Mouse (Mus musculus) neutrophil, adult 65 days (primary cell): Measurements from ENCODE around the gene Cntnap5a. TPM values are rescaled to one million over a fixed set of nuclear protein-coding genes. Genes with fewer than 3 reads are reported as not detected.

Experiments
- total RNA-seq: library from RNA; stranded (reverse); gene quantifications from 2 replicates; pipeline ENCODE4 v1.2.4, GENCODE M21; 2023

Cntnap5a gene
- not detected in 2 replicates for total RNA-seq

DNA sequence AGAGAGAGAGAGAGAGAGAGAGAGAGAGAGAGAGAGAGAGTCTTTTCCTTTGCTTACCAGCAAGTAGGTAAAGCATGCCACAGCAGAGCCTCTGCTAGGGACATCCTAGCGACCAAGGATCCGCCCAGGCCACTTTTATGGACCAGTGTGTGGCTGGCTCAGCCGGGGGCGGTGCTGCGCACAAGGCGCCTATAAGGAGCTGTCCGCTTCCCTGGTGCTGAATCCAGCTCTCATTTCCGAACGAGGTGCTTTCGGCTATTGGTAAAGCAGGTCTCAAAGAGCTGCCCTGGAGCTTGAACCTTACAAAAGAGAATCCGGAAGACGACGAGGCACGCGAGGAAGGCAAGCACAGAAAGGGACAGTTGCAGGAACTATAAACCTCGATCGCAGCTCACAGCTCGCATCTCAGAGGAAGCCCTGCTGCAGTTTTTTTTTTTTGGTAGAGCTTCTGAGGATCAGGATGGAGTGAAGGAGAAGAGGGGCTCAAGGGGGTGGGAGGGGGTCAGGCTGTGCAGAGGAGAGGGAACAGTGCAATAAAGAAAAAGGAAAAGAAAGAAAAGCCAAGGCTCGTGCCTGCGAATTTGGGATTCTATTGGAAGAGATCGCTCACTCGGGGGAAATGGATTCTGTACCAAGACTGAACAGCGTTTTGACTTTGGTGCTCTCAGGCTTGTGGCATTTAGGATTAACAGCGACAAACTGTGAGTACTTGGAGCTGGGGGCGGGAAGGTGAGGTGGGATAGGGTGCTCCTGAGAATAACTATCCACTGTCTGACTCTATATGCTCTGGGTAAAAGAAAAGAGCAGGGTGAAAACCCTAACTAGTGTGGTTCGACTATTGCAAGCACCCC, at the start of gene Cntnap5a:
Gene Cntnap5a (plus strand): TSS at position 239 of the 851 bp plus-strand sequence.

